Mouse (Mus musculus) layer of hippocampus, adult 6 months (tissue): ENCODE measurements around the gene 5031439G07Rik. TPM values are rescaled to one million over a fixed set of nuclear protein-coding genes. Genes with fewer than 3 reads are reported as not detected.

Experiments
- long read RNA-seq, 2 experiments: library from polyadenylated mRNA; unstranded; transcript quantifications; one replicate each; pipeline ENCODE4 v2.0.0; 2019 to 2020
- microRNA-seq: library from miRNA; unstranded; fragments of <30 nt; microRNA quantifications from one replicate; pipeline ENCODE4 v1.2.0, GENCODE M21; 2020
- polyA plus RNA-seq: library from polyadenylated mRNA; unstranded; fragments of <200 nt; fragmentation: Nextera tagmentation; gene quantifications from 2 replicates; pipeline ENCODE4 v1.2.3, GENCODE M21; 2021

Gene 5031439G07Rik
- 4.2 and 4.6 TPM in 2 replicates for polyA plus RNA-seq
- long read RNA-seq, experiment 1, full-length matches to known transcripts = 2 of 20 reads
- long read RNA-seq, experiment 1, partial matches to known transcripts = 12 of 20 reads
- long read RNA-seq, experiment 1, other reads (novel, unspliced or antisense) = 6 of 20 reads
- long read RNA-seq, experiment 2, full-length matches to known transcripts = 5 of 110 reads
- long read RNA-seq, experiment 2, partial matches to known transcripts = 74 of 110 reads
- long read RNA-seq, experiment 2, other reads (novel, unspliced or antisense) = 31 of 110 reads

GRCm38 (mm10) chr15:84987874-84988825 lies at the start of gene 5031439G07Rik:
Gene 5031439G07Rik, minus strand, starts transcription at chr15:84988551.

DNA sequence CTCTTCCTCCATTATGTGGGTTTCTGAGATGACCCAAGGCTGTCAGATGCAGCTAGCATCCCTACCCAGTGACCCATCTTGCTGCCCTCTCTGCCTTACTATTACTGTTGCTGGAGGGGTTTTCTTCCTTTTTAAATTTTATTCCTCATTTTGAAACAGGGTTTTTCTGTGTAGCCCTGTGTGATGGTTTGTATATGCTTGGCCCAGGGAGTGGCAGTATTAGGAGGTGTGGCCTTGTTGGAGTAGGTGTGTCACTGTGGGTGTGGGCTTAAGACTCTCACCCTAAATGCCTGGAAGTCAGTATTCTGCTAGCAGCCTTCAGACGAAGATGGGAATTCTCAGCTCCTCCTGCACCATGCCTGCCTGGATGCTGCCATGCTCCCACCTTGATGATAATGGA lies 40.3 kb upstream of the 5031439G07Rik start, which contains the start of gene Fam118a:
Gene Fam118a, plus strand, starts transcription at position 301 of the 400 bp plus-strand sequence.

GRCm38 (mm10) chr15:85016951-85017664 lies 28.8 kb upstream of the 5031439G07Rik start, which contains the start of gene Upk3a:
Gene Upk3a, plus strand, starts transcription at chr15:85017141.

DNA sequence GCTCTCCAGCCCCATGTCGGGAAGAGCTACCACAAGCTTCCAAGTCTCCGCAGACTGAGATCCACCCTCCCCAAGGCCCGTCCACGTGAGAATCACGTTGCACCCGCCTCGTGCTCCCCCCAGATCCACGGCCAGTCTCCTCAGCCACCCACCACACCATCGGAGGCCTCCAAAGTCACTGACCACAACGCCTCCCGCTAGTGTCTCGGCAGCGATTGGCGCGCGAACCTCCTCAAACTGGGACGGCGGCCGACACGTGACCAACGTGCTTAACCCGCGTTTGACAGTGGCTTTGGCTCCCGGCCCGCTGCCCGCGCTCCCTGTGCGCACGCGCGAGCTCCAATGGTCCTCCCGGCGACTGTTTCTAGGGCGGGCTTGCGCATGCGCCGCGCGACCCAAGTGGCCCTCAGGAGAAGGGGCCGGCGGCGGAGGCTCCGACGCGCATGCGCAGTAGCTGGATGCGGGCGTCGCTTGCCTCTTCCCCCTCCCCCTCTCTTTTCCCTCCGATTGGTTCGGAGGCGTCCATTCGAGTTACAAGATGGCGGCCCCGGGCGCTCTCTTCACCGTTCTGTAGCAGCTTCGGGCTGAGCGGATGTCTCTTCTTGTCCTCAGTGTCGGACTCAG lies 65.4 kb downstream of the 5031439G07Rik start, which contains the start of gene Nup50:
Gene Nup50, plus strand, starts transcription at position 528 of the 624 bp plus-strand sequence.

DNA sequence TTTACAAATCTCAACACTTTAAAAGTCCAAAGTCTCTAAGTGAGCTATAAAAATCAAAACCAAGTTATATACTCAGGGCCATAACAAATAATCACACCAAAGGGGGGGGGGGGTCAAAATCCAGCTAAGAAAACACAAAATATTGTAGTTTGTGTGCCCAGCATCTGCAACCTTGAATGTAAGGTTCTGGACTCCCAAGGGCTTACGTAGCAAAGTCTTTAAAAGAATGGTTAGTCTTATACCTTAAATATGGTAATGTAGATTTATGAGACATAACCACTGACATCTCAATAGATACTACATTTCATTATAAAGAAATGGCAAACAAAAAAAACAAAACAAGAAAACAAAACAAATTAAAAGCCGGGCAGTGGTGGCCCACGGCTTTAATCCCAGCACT lies 68.4 kb downstream of the 5031439G07Rik start, which contains the start of gene Gm29666:
Gene Gm29666, minus strand, starts transcription at position 101 of the 400 bp plus-strand sequence.

Small RNA genes lying within 50 kb of the gene (microRNA-seq; reads per million reads assigned to microRNA genes)
- 3,356 reads per million, percentile 90 among the genes with 10 or more reads in this experiment for gene Mir1249

Other genes with a start within 250 kb of the 5031439G07Rik start
- 0.26 and 0.40 TPM in 2 replicates for gene Phf21b, start 132.5 kb downstream of the 5031439G07Rik start, polyA plus RNA-seq
- 0.26 and 0.40 TPM in 2 replicates for gene Gm29666, start 68.5 kb downstream of the 5031439G07Rik start, polyA plus RNA-seq
- gene Nup50, start 65.1 kb downstream of the 5031439G07Rik start, polyA plus RNA-seq = 12.2 and 12.5 TPM in 2 replicates
- 0.25 TPM in 1 of 2 replicates, not detected in the other for gene Upk3a, start 28.6 kb upstream of the 5031439G07Rik start, polyA plus RNA-seq
- 17.4 and 18.1 TPM in 2 replicates for gene Fam118a, start 40.4 kb upstream of the 5031439G07Rik start, polyA plus RNA-seq
- gene Smc1b, start 143.4 kb upstream of the 5031439G07Rik start, polyA plus RNA-seq = 0.05 and 0.08 TPM in 2 replicates
- 0.74 and 1.2 TPM in 2 replicates for gene Ribc2, start 143.5 kb upstream of the 5031439G07Rik start, polyA plus RNA-seq
- 17.4 and 19.4 TPM in 2 replicates for gene Fbln1, start 217.4 kb upstream of the 5031439G07Rik start, polyA plus RNA-seq